In the genomic region with DNA sequence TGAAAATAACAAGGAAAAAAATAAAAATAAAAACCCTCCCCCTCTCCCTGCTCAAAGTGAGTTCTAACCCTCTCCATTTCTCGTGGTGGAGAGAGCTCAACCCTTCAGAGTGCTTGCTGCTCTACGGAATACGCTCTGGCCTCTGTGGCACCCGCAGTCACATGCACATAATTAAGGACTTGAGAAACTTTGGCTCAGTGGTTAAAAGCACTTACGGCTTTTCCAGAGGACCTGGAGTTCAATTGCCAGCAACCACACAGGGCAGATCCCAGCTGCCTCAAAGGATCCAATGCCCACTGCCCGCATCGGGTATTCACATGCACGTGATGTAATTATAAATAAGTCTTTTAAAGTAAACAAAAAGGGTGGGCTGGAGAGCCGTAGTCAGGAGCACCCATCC, we compare ENCODE assay signal across 18 mouse cellular contexts. TPM values are rescaled to one million over a fixed set of nuclear protein-coding genes. Genes with fewer than 3 reads are reported as not detected.
DNase-seq lines count a peak whose midpoint lies in the region; ATAC-seq and TF ChIP-seq lines count a peak whose summit lies in the region.
"Had no signal": no experiment of that assay in that cellular context is flagged by ENCODE, and none has a peak within 500 bp of the region (broad histone marks: within the 10 kb centered on the region; RNA-seq: fewer than 3 reads in every experiment).

No protein-coding gene starts in this region.

- H3K4me1 ChIP-seq in forebrain, postnatal 0 days (ENCODE audit: insufficient read depth) = no peaks in the 10 kb centered on the region
- no peaks in the 10 kb centered on the region; the same call in 1 of the 2 replicates for H3K4me1 ChIP-seq in forebrain, embryonic 11.5 days (replicated peaks; ENCODE audit: control insufficient read depth, insufficient read depth, low read length)
- H3K4me1 ChIP-seq in embryonic facial prominence, embryonic 12.5 days = no peaks in the 10 kb centered on the region
- no peaks in the 10 kb centered on the region for H3K4me1 ChIP-seq in cerebellum, adult 2 months (ENCODE audit: control insufficient read depth, insufficient read depth, low read length)

- H3K27ac ChIP-seq in forebrain, postnatal 0 days (ENCODE audit: low read depth, low read length) = no peak overlapping the region
- no peak overlapping the region for H3K27ac ChIP-seq in forebrain, embryonic 11.5 days (ENCODE audit: low read depth, low read length)
- no peak overlapping the region for H3K27ac ChIP-seq in embryonic facial prominence, embryonic 12.5 days
- no peak overlapping the region for H3K27ac ChIP-seq in cerebellum, adult 2 months (ENCODE audit: insufficient read depth, low read length)
- H3K27ac ChIP-seq: heart, embryonic 15.5 days; hindbrain, embryonic 13.5 days; hindbrain, postnatal 0 days had no signal

- no peak for DNase-seq in forebrain, postnatal 0 days
- DNase-seq in forebrain, embryonic 11.5 days (ENCODE audit: low spot score) = no peak
- peak; percentile 46 for DNase-seq in lung, postnatal 25 days (ENCODE audit: low spot score)
- DNase-seq in lung, postnatal 10 days = no peak
- DNase-seq in cerebellum, adult 2 months = no peak
- DNase-seq: adrenal gland, adult 2 months; cerebellum, adult 11-12 months; cerebellum, adult 9-11 months; cerebellum, postnatal 36 days; gastrocnemius, postnatal 36 days; heart, adult 18-20 months; heart, postnatal 14 days had no signal

- no peak overlapping the region for H3K4me3 ChIP-seq in forebrain, postnatal 0 days (ENCODE audit: low read depth, low read length)
- H3K4me3 ChIP-seq in forebrain, embryonic 11.5 days (ENCODE audit: low read depth, low read length) = no peak overlapping the region
- H3K4me3 ChIP-seq in embryonic facial prominence, embryonic 12.5 days = no peak overlapping the region
- no peak overlapping the region for H3K4me3 ChIP-seq in cerebellum, adult 2 months (replicated peaks; ENCODE audit: insufficient read depth, low read depth, low read length)
- H3K4me3 ChIP-seq: heart, embryonic 15.5 days; hindbrain, embryonic 13.5 days had no signal

- no peak for TF ChIP-seq CTCF in forebrain, postnatal 0 days (IDR thresholded peaks at IDR 0.05; ENCODE audit: low read depth)
- no peak for TF ChIP-seq CTCF in cerebellum, adult 2 months (IDR thresholded peaks at IDR 0.05; ENCODE audit: borderline replicate concordance, insufficient read depth, low read depth, low read length)

- no peaks in the 10 kb centered on the region for H3K36me3 ChIP-seq in forebrain, postnatal 0 days (ENCODE audit: insufficient read depth)
- H3K36me3 ChIP-seq in forebrain, embryonic 11.5 days (ENCODE audit: control insufficient read depth, insufficient read depth, low read length) = no peaks in the 10 kb centered on the region; the same call in 1 of the 2 replicates
- H3K36me3 ChIP-seq in embryonic facial prominence, embryonic 12.5 days = peaks cover 31% of the 10 kb centered on the region

- WGBS in forebrain, postnatal 0 days = 46% methylated on average over 9 of the region's 9 CpGs
- 86% methylated on average over 9 of the region's 9 CpGs for WGBS in forebrain, embryonic 11.5 days
- 64% methylated on average over 9 of the region's 9 CpGs for WGBS in embryonic facial prominence, embryonic 12.5 days
- WGBS in cerebellum, adult 2 months = 76% methylated on average over 9 of the region's 9 CpGs

- no peaks in the 10 kb centered on the region for H3K9me3 ChIP-seq in forebrain, postnatal 0 days (ENCODE audit: low read length)
- H3K9me3 ChIP-seq in forebrain, embryonic 11.5 days (ENCODE audit: control insufficient read depth, low read length) = no peaks in the 10 kb centered on the region
- no peaks in the 10 kb centered on the region for H3K9me3 ChIP-seq in embryonic facial prominence, embryonic 12.5 days
- H3K9me3 ChIP-seq: heart, embryonic 15.5 days; hindbrain, embryonic 13.5 days had no signal

- H3K4me2 ChIP-seq in forebrain, postnatal 0 days (ENCODE audit: low read depth) = no peak overlapping the region
- H3K4me2 ChIP-seq in forebrain, embryonic 11.5 days (ENCODE audit: low read depth, low read length, severe bottlenecking) = no peak overlapping the region
- H3K4me2 ChIP-seq in embryonic facial prominence, embryonic 12.5 days (replicated peaks) = no peak overlapping the region
- H3K4me2 ChIP-seq: heart, embryonic 11.5 days; heart, embryonic 15.5 days; hindbrain, embryonic 13.5 days had no signal

- H3K27me3 ChIP-seq in forebrain, postnatal 0 days (ENCODE audit: insufficient read depth, low read length) = no peaks in the 10 kb centered on the region
- H3K27me3 ChIP-seq in forebrain, embryonic 11.5 days (ENCODE audit: control insufficient read depth, insufficient read depth, low read length) = no peaks in the 10 kb centered on the region
- no peaks in the 10 kb centered on the region for H3K27me3 ChIP-seq in embryonic facial prominence, embryonic 12.5 days
- no peaks in the 10 kb centered on the region for H3K27me3 ChIP-seq in cerebellum, adult 2 months (ENCODE audit: control insufficient read depth, insufficient read depth, low read length)
- H3K27me3 ChIP-seq: heart, embryonic 15.5 days; hindbrain, embryonic 13.5 days had no signal

- H3K9ac ChIP-seq in forebrain, postnatal 0 days = no peak overlapping the region
- H3K9ac ChIP-seq in forebrain, embryonic 11.5 days (ENCODE audit: low read length) = no peak overlapping the region
- no peak overlapping the region for H3K9ac ChIP-seq in embryonic facial prominence, embryonic 12.5 days
- H3K9ac ChIP-seq: heart, embryonic 15.5 days; hindbrain, embryonic 13.5 days had no signal

- ATAC-seq in forebrain, postnatal 0 days = peak; percentile 58; the same call in 1 of the 2 replicates
- no peak for ATAC-seq in forebrain, embryonic 11.5 days (replicated peaks; ENCODE audit: low FRiP score)
- 0 out of 2 replicates have a peak, but pooled peaks have one; percentile 19 for ATAC-seq in embryonic facial prominence, embryonic 12.5 days (ENCODE audit: insufficient number of reproducible peaks, insufficient read depth, low FRiP score, low TSS enrichment)
- ATAC-seq: forebrain, embryonic 14.5 days; hindbrain, postnatal 0 days had no signal

- TF ChIP-seq POLR2A in cerebellum, adult 2 months (IDR thresholded peaks at IDR 0.05; ENCODE audit: borderline replicate concordance, insufficient read depth, low read length) = no peak

RNA-seq across cellular contexts. Expression of a gene that starts 41.9 kb away (rescaled TPM):
- 3.3 and 3.5 TPM in 2 replicates for total RNA-seq in forebrain, postnatal 0 days (2014; rRNA removed)
- 0.28 and 0.64 TPM in 2 replicates for polyA plus RNA-seq in forebrain, postnatal 0 days (2015; fragmentation: Nextera tagmentation; extraction: Ambion mirVana)
- polyA plus RNA-seq in forebrain, embryonic 11.5 days (2014; fragmentation: Nextera tagmentation; extraction: Ambion mirVana) = 3.8 and 3.9 TPM in 2 replicates
- polyA plus RNA-seq in embryonic facial prominence, embryonic 12.5 days (2016; fragmentation: Nextera tagmentation; extraction: Ambion mirVana) = 4.5 and 4.9 TPM in 2 replicates
- 0.93 and 0.98 TPM in 2 replicates for polyA plus RNA-seq in cerebellum, adult 2 months (2012; rRNA removed)
